Comparison of ENCODE assay signal across 8 mouse cellular contexts in genomic region chr11:30471187-30471586, GRCm38 (mm10). TPM values are rescaled to one million over a fixed set of nuclear protein-coding genes. Genes with fewer than 3 reads are reported as not detected.
DNase-seq lines count a peak whose midpoint lies in the region; ATAC-seq and TF ChIP-seq lines count a peak whose summit lies in the region.

No protein-coding gene starts in this region.

- no peaks in the 10 kb centered on the region for H3K27me3 ChIP-seq in kidney, embryonic 16.5 days (ENCODE audit: insufficient read depth, low read length)
- H3K27me3 ChIP-seq in embryonic facial prominence, embryonic 15.5 days = no peaks in the 10 kb centered on the region
- no peaks in the 10 kb centered on the region for H3K27me3 ChIP-seq in hindbrain, postnatal 0 days (ENCODE audit: insufficient read depth, low read length)
- no peaks in the 10 kb centered on the region for H3K27me3 ChIP-seq in midbrain, embryonic 16.5 days (ENCODE audit: control insufficient read depth, insufficient read depth, low read depth, low read length)

- H3K4me1 ChIP-seq in kidney, embryonic 16.5 days (ENCODE audit: insufficient read depth, low read length) = peaks cover 9% of the 10 kb centered on the region
- H3K4me1 ChIP-seq in embryonic facial prominence, embryonic 15.5 days = no peaks in the 10 kb centered on the region
- H3K4me1 ChIP-seq in hindbrain, postnatal 0 days (ENCODE audit: insufficient read depth, low read length) = peaks cover 14% of the 10 kb centered on the region
- H3K4me1 ChIP-seq in midbrain, embryonic 16.5 days (ENCODE audit: control insufficient read depth, insufficient read depth, low read length) = peaks cover 15% of the 10 kb centered on the region

- DNase-seq in kidney, adult 11 months = no peak
- no peak for DNase-seq in hindbrain, postnatal 0 days (ENCODE audit: low spot score)
- DNase-seq in left cerebral cortex, postnatal 4 days = no peak

- H3K4me2 ChIP-seq in kidney, embryonic 16.5 days (replicated peaks; ENCODE audit: low read depth, low read length) = peak overlapping the region; percentile 88
- H3K4me2 ChIP-seq in embryonic facial prominence, embryonic 15.5 days (replicated peaks) = peak overlapping the region; percentile 75
- H3K4me2 ChIP-seq in hindbrain, postnatal 0 days (ENCODE audit: low read depth, low read length) = peak overlapping the region; percentile 78
- H3K4me2 ChIP-seq in midbrain, embryonic 16.5 days (ENCODE audit: low read length) = peak overlapping the region; percentile 80

- WGBS in kidney, embryonic 16.5 days = 71% methylated on average over 8 of the region's 8 CpGs
- 62% methylated on average over 8 of the region's 8 CpGs for WGBS in embryonic facial prominence, embryonic 15.5 days
- WGBS in hindbrain, postnatal 0 days = 61% methylated on average over 8 of the region's 8 CpGs
- WGBS in midbrain, embryonic 16.5 days = 58% methylated on average over 8 of the region's 8 CpGs

- no peak overlapping the region for H3K4me3 ChIP-seq in kidney, embryonic 16.5 days (ENCODE audit: low read length)
- H3K4me3 ChIP-seq in embryonic facial prominence, embryonic 15.5 days (replicated peaks) = peak overlapping the region; percentile 50
- H3K4me3 ChIP-seq in hindbrain, postnatal 0 days (ENCODE audit: low read length) = no peak overlapping the region; the same call in 1 of the 2 replicates
- peak overlapping the region; percentile 57 for H3K4me3 ChIP-seq in midbrain, embryonic 16.5 days (ENCODE audit: low read depth, low read length)

- ATAC-seq in kidney, embryonic 16.5 days (ENCODE audit: low FRiP score, low TSS enrichment) = no peak
- no peak for ATAC-seq in embryonic facial prominence, embryonic 15.5 days (ENCODE audit: insufficient number of reproducible peaks, low FRiP score, low TSS enrichment, low read depth)
- ATAC-seq in hindbrain, postnatal 0 days = peak; percentile 25
- peak; percentile 47 for ATAC-seq in midbrain, embryonic 16.5 days
- no peak for ATAC-seq in inflammation-experienced regulatory T-cells, adult 6 months
- ATAC-seq in megakaryocyte, adult 5-6 weeks (ENCODE audit: poor library complexity, severe bottlenecking) = no peak

- no peak overlapping the region for H3K9ac ChIP-seq in kidney, embryonic 16.5 days (replicated peaks; ENCODE audit: low read length)
- H3K9ac ChIP-seq in embryonic facial prominence, embryonic 15.5 days = no peak overlapping the region
- H3K9ac ChIP-seq in hindbrain, postnatal 0 days (replicated peaks; ENCODE audit: low read length) = peak overlapping the region; percentile 58
- peak overlapping the region; percentile 65; the same call in 1 of the 2 replicates for H3K9ac ChIP-seq in midbrain, embryonic 16.5 days (ENCODE audit: low read depth, low read length)

- TF ChIP-seq CTCF in hindbrain, postnatal 0 days (IDR thresholded peaks at IDR 0.05; ENCODE audit: low read depth) = no peak

- H3K27ac ChIP-seq in kidney, embryonic 16.5 days (ENCODE audit: low read length) = no peak overlapping the region; the same call in 1 of the 2 replicates
- H3K27ac ChIP-seq in embryonic facial prominence, embryonic 15.5 days (replicated peaks) = peak overlapping the region; percentile 89; the same call in 1 of the 2 replicates
- peak overlapping the region; percentile 93 for H3K27ac ChIP-seq in hindbrain, postnatal 0 days
- peak overlapping the region; percentile 86 for H3K27ac ChIP-seq in midbrain, embryonic 16.5 days (ENCODE audit: low read length)

- H3K9me3 ChIP-seq in kidney, embryonic 16.5 days (ENCODE audit: low read length) = no peaks in the 10 kb centered on the region
- no peaks in the 10 kb centered on the region for H3K9me3 ChIP-seq in embryonic facial prominence, embryonic 15.5 days (replicated peaks)
- H3K9me3 ChIP-seq in hindbrain, postnatal 0 days (ENCODE audit: low read length) = no peaks in the 10 kb centered on the region
- H3K9me3 ChIP-seq in midbrain, embryonic 16.5 days (replicated peaks; ENCODE audit: control insufficient read depth, low read length, poor library complexity, severe bottlenecking) = no peaks in the 10 kb centered on the region

- intact Hi-C loops in left cerebral cortex, postnatal 4 days (cut with DNase I) = loop anchor here (5.0 kb wide), 2 partner anchors 176 to 204 kb away; partner anchors contain the start of genes Acyp2 and Sptbn1

- no peaks in the 10 kb centered on the region for H3K36me3 ChIP-seq in kidney, embryonic 16.5 days (ENCODE audit: insufficient read depth, low read length)
- H3K36me3 ChIP-seq in embryonic facial prominence, embryonic 15.5 days = no peaks in the 10 kb centered on the region
- H3K36me3 ChIP-seq in hindbrain, postnatal 0 days (ENCODE audit: insufficient read depth, low read length) = no peaks in the 10 kb centered on the region
- no peaks in the 10 kb centered on the region for H3K36me3 ChIP-seq in midbrain, embryonic 16.5 days (ENCODE audit: control insufficient read depth, insufficient read depth, low read length)

RNA-seq across cellular contexts. Expression of gene 4930505A04Rik, which starts 0.4 kb away (rescaled TPM):
- not detected in 2 replicates for polyA plus RNA-seq in kidney, embryonic 16.5 days (2015; fragmentation: Nextera tagmentation; extraction: Ambion mirVana)
- polyA plus RNA-seq in embryonic facial prominence, embryonic 15.5 days (2015; fragmentation: Nextera tagmentation; extraction: Ambion mirVana) = 0.31 and 0.43 TPM in 2 replicates
- not detected in 2 replicates for total RNA-seq in hindbrain, postnatal 0 days (2014; rRNA removed)
- 0.47 and 0.54 TPM in 2 replicates for polyA plus RNA-seq in hindbrain, postnatal 0 days (2015; fragmentation: Nextera tagmentation; extraction: Ambion mirVana)
- polyA plus RNA-seq in midbrain, embryonic 16.5 days (2015; fragmentation: Nextera tagmentation; extraction: Ambion mirVana) = 0.32 TPM in 1 of 2 replicates, not detected in the other
- polyA plus RNA-seq in inflammation-experienced regulatory T-cells, adult 6 months (2017; shearing (Covaris generic)) = not detected
- total RNA-seq in megakaryocyte, adult 5-6 weeks (2015) = not detected in 2 replicates
- not detected in 2 replicates for total RNA-seq in megakaryocyte, adult 5-6 weeks (2017)
- total RNA-seq in left cerebral cortex, postnatal 4 days (2021) = under 1 TPM; 0.40 to 0.44 TPM

Comparison
In these comparisons a context has a peak if more than half of its experiments do, and no peak if none do; other contexts are left out.
1. ATAC-seq: peak in hindbrain, postnatal 0 days (single experiment) and midbrain, embryonic 16.5 days (single experiment); none in kidney, embryonic 16.5 days (single experiment), embryonic facial prominence, embryonic 15.5 days (single experiment), inflammation-experienced regulatory T-cells, adult 6 months (single experiment) and megakaryocyte, adult 5-6 weeks (single experiment).
2. H3K4me3 ChIP-seq: peak in embryonic facial prominence, embryonic 15.5 days (single experiment) and midbrain, embryonic 16.5 days (single experiment); none in kidney, embryonic 16.5 days (single experiment) and hindbrain, postnatal 0 days (single experiment).
3. H3K9ac ChIP-seq: peak in hindbrain, postnatal 0 days (single experiment) and midbrain, embryonic 16.5 days (single experiment); none in kidney, embryonic 16.5 days (single experiment) and embryonic facial prominence, embryonic 15.5 days (single experiment).
4. Peak in every context shown above with its lines, with median percentiles within 50 percentile points of each other: H3K4me2 ChIP-seq.